Mouse (Mus musculus) spleen, adult 2 months (tissue): ENCODE results near the gene Tmprss13.

Source experiments
- CTCF ChIP-seq: fragments of 200-500 bp; IDR thresholded peaks from 2 replicates; pipeline ENCODE4 v1.5.1; 2011; ENCODE audit warnings: mild to moderate bottlenecking, inconsistent platforms; ENCODE audit not compliant: insufficient read depth, insufficient read length, insufficient replicate concordance; ENCODE audit errors: extremely low read depth
- POLR2A ChIP-seq: fragments of 200-500 bp; IDR thresholded peaks from 2 replicates; pipeline ENCODE4 v1.6.1; 2011; ENCODE audit warnings: low read depth, low read length, inconsistent platforms

- TF ChIP-seq CTCF (no peak), POLR2A (no peak)
Measured at GRCm38 (mm10) chr9:45376883-45377282, 58.0 kb downstream of the Tmprss13 start.
